Mouse (Mus musculus): Measurements from ENCODE around the gene Mpdz. TPM values are rescaled to one million over a fixed set of nuclear protein-coding genes. Genes with fewer than 3 reads are reported as not detected.

Gene Mpdz
- total and polyA plus RNA-seq, 2 experiments = 5.9 to 43.1 TPM

- DNase-seq (ENCODE audit: extremely low read depth, low read depth, low spot score) = no peak
- no peaks in the 10 kb centered on the region for H3K36me3 ChIP-seq (ENCODE audit: control insufficient read depth, insufficient read depth, low read length)
- no peaks in the 10 kb centered on the region for H3K4me1 ChIP-seq (ENCODE audit: control insufficient read depth, insufficient read depth, low read length)
- no peak overlapping the region for H3K4me3 ChIP-seq (ENCODE audit: insufficient read depth, low read depth, low read length)
- 87% methylated on average over 4 of the region's 4 CpGs for WGBS
- H3K27ac ChIP-seq (replicated peaks; ENCODE audit: insufficient read depth, low read depth, low read length) = no peak overlapping the region
- TF ChIP-seq POLR2A (IDR thresholded peaks at IDR 0.05; ENCODE audit: extremely low read depth, insufficient read depth, low read length) (no peak), CTCF (IDR thresholded peaks at IDR 0.05; ENCODE audit: low read depth, low read length) (no peak)
- H3K79me2 ChIP-seq (ENCODE audit: control insufficient read depth, insufficient read depth, low read length) = no peaks in the 10 kb centered on the region
- no peaks in the 10 kb centered on the region for H3K27me3 ChIP-seq (ENCODE audit: control insufficient read depth, insufficient read depth, low read length)
- H3K9ac ChIP-seq (ENCODE audit: low read depth, low read length) = no peak overlapping the region
Observed at GRCm38 (mm10) chr4:81466821-81467220, 24.2 kb upstream of the Mpdz start.

- Histone ChIP-seq H3K4me1 (ENCODE audit: control insufficient read depth, insufficient read depth, low read length) (no peaks in the 10 kb centered on the region), H3K9ac (ENCODE audit: low read depth, low read length) (no peak overlapping the region), H3K79me2 (ENCODE audit: control insufficient read depth, insufficient read depth, low read length) (no peaks in the 10 kb centered on the region), H3K36me3 (ENCODE audit: control insufficient read depth, insufficient read depth, low read length) (no peaks in the 10 kb centered on the region), H3K27ac (replicated peaks; ENCODE audit: insufficient read depth, low read depth, low read length) (no peak overlapping the region), H3K4me3 (ENCODE audit: insufficient read depth, low read depth, low read length) (no peak overlapping the region), H3K27me3 (ENCODE audit: control insufficient read depth, insufficient read depth, low read length) (no peaks in the 10 kb centered on the region)
- WGBS = 83% methylated on average over 3 of the region's 3 CpGs
- DNase-seq (ENCODE audit: extremely low read depth, low read depth, low spot score) = no peak
- TF ChIP-seq POLR2A (IDR thresholded peaks at IDR 0.05; ENCODE audit: extremely low read depth, insufficient read depth, low read length) (no peak), CTCF (IDR thresholded peaks at IDR 0.05; ENCODE audit: low read depth, low read length) (no peak)
Observed at GRCm38 (mm10) chr4:81465172-81465571, 22.6 kb upstream of the Mpdz start.

GRCm38 (mm10) chr4:81462253-81462652 lies 19.6 kb upstream of the Mpdz start:
- no peak for DNase-seq (ENCODE audit: extremely low read depth, low read depth, low spot score)
- Histone ChIP-seq H3K4me3 (ENCODE audit: insufficient read depth, low read depth, low read length) (no peak overlapping the region), H3K4me1 (ENCODE audit: control insufficient read depth, insufficient read depth, low read length) (no peaks in the 10 kb centered on the region), H3K27me3 (ENCODE audit: control insufficient read depth, insufficient read depth, low read length) (no peaks in the 10 kb centered on the region), H3K79me2 (ENCODE audit: control insufficient read depth, insufficient read depth, low read length) (no peaks in the 10 kb centered on the region), H3K27ac (replicated peaks; ENCODE audit: insufficient read depth, low read depth, low read length) (no peak overlapping the region), H3K36me3 (ENCODE audit: control insufficient read depth, insufficient read depth, low read length) (no peaks in the 10 kb centered on the region), H3K9ac (ENCODE audit: low read depth, low read length) (no peak overlapping the region)
- WGBS = 57% methylated on average over 4 of the region's 4 CpGs
- TF ChIP-seq CTCF (IDR thresholded peaks at IDR 0.05; ENCODE audit: low read depth, low read length) (no peak), POLR2A (IDR thresholded peaks at IDR 0.05; ENCODE audit: extremely low read depth, insufficient read depth, low read length) (no peak)

GRCm38 (mm10) chr4:81458921-81459320 lies 16.3 kb upstream of the Mpdz start:
- no peak for DNase-seq (ENCODE audit: extremely low read depth, low read depth, low spot score)
- H3K27ac ChIP-seq (replicated peaks; ENCODE audit: insufficient read depth, low read depth, low read length) = no peak overlapping the region
- WGBS = 78% methylated on average over 1 of the region's 1 CpGs

GRCm38 (mm10) chr4:81453806-81454205 lies 11.2 kb upstream of the Mpdz start:
- no peaks in the 10 kb centered on the region for H3K36me3 ChIP-seq (ENCODE audit: control insufficient read depth, insufficient read depth, low read length)
- TF ChIP-seq CTCF (IDR thresholded peaks at IDR 0.05; ENCODE audit: low read depth, low read length) = no peak
- no peak for TF ChIP-seq POLR2A (IDR thresholded peaks at IDR 0.05; ENCODE audit: extremely low read depth, insufficient read depth, low read length)
- DNase-seq (ENCODE audit: extremely low read depth, low read depth, low spot score) = no peak
- H3K9ac ChIP-seq (ENCODE audit: low read depth, low read length) = no peak overlapping the region
- WGBS = 82% methylated on average over 3 of the region's 3 CpGs
- H3K4me1 ChIP-seq (ENCODE audit: control insufficient read depth, insufficient read depth, low read length) = no peaks in the 10 kb centered on the region
- H3K79me2 ChIP-seq (ENCODE audit: control insufficient read depth, insufficient read depth, low read length) = no peaks in the 10 kb centered on the region
- no peaks in the 10 kb centered on the region for H3K27me3 ChIP-seq (ENCODE audit: control insufficient read depth, insufficient read depth, low read length)
- H3K27ac ChIP-seq (replicated peaks; ENCODE audit: insufficient read depth, low read depth, low read length) = no peak overlapping the region
- no peak overlapping the region for H3K4me3 ChIP-seq (ENCODE audit: insufficient read depth, low read depth, low read length)

More at GRCm38 (mm10) chr4:81458921-81459320, 16.3 kb upstream of the Mpdz start:
- Histone ChIP-seq H3K27me3 (ENCODE audit: control insufficient read depth, insufficient read depth, low read length) (no peaks in the 10 kb centered on the region), H3K4me1 (ENCODE audit: control insufficient read depth, insufficient read depth, low read length) (no peaks in the 10 kb centered on the region), H3K36me3 (ENCODE audit: control insufficient read depth, insufficient read depth, low read length) (no peaks in the 10 kb centered on the region), H3K79me2 (ENCODE audit: control insufficient read depth, insufficient read depth, low read length) (no peaks in the 10 kb centered on the region), H3K4me3 (ENCODE audit: insufficient read depth, low read depth, low read length) (no peak overlapping the region), H3K9ac (ENCODE audit: low read depth, low read length) (no peak overlapping the region)
- no peak for TF ChIP-seq POLR2A (IDR thresholded peaks at IDR 0.05; ENCODE audit: extremely low read depth, insufficient read depth, low read length)
- no peak for TF ChIP-seq CTCF (IDR thresholded peaks at IDR 0.05; ENCODE audit: low read depth, low read length)

GRCm38 (mm10) chr4:81452183-81452582 lies 9.6 kb upstream of the Mpdz start:
- Histone ChIP-seq H3K79me2 (ENCODE audit: control insufficient read depth, insufficient read depth, low read length) (no peaks in the 10 kb centered on the region), H3K27me3 (ENCODE audit: control insufficient read depth, insufficient read depth, low read length) (no peaks in the 10 kb centered on the region), H3K9ac (ENCODE audit: low read depth, low read length) (no peak overlapping the region), H3K4me3 (ENCODE audit: insufficient read depth, low read depth, low read length) (no peak overlapping the region), H3K4me1 (ENCODE audit: control insufficient read depth, insufficient read depth, low read length) (no peaks in the 10 kb centered on the region), H3K27ac (replicated peaks; ENCODE audit: insufficient read depth, low read depth, low read length) (no peak overlapping the region), H3K36me3 (ENCODE audit: control insufficient read depth, insufficient read depth, low read length) (no peaks in the 10 kb centered on the region)
- no peak for TF ChIP-seq CTCF (IDR thresholded peaks at IDR 0.05; ENCODE audit: low read depth, low read length)
- TF ChIP-seq POLR2A (IDR thresholded peaks at IDR 0.05; ENCODE audit: extremely low read depth, insufficient read depth, low read length) = no peak
- no peak for DNase-seq (ENCODE audit: extremely low read depth, low read depth, low spot score)
- WGBS = 61% methylated on average over 2 of the region's 2 CpGs
